Mouse (Mus musculus): ENCODE measurements at regions not wholly inside any gene's neighbourhood (a gene's known extent, or its start where the extent isn't known, plus 50 kb on each side); places are given as distances from the start of the nearest gene placed in this dataset.

GRCm38 (mm10) chr10:21675786-21676185, 82.8 kb downstream of the 1700020N01Rik start:
- no peak for TF ChIP-seq POLR2A (IDR thresholded peaks at IDR 0.05; ENCODE audit: low read depth, low read length)
- TF ChIP-seq CTCF (IDR thresholded peaks at IDR 0.05; ENCODE audit: extremely low read depth, insufficient read length, insufficient replicate concordance, low read depth, low read length): no peak
